Mouse (Mus musculus) lung, embryonic 16.5 days (tissue): ENCODE results near the gene Ext2. TPM values are rescaled to one million over a fixed set of nuclear protein-coding genes. Genes with fewer than 3 reads are reported as not detected.
A peak's percentile ranks its signal among the peaks of the same experiment; 100 is the strongest.

Experiments used
- ATAC-seq: fragments of 200-750 bp; cut with Nextera tagmentation; 2 replicates; pipeline ENCODE4 v1.8.0; 2017; ENCODE audit warnings: low read depth, mild to moderate bottlenecking, moderate library complexity
- H3K27ac ChIP-seq: fragments of 300-500 bp; sonication (generic); 2 replicates; pipeline ENCODE4 v1.5.1; 2014; ENCODE audit warnings: mild to moderate bottlenecking, control low read depth, low read length
- H3K27me3 ChIP-seq: fragments of 300-500 bp; sonication (generic); 2 replicates; pipeline ENCODE4 v1.6.1; 2014; ENCODE audit warnings: low read depth, low read length, mixed read lengths; ENCODE audit not compliant: control insufficient read depth, insufficient read depth
- H3K36me3 ChIP-seq: fragments of 300-500 bp; sonication (generic); 2 replicates; pipeline ENCODE4 v1.6.1; 2014; ENCODE audit warnings: low read length; ENCODE audit not compliant: control insufficient read depth, insufficient read depth
- H3K4me1 ChIP-seq: fragments of 300-500 bp; sonication (generic); replicated peaks from 2 replicates; pipeline ENCODE4 v1.6.1; 2014; ENCODE audit warnings: low read length, mixed read lengths; ENCODE audit not compliant: control insufficient read depth, insufficient read depth
- H3K4me2 ChIP-seq: fragments of 300-500 bp; sonication (generic); 2 replicates; pipeline ENCODE4 v1.6.1; 2014; ENCODE audit warnings: low read depth, low read length, control low read depth
- H3K4me3 ChIP-seq: fragments of 300-500 bp; sonication (generic); 2 replicates; pipeline ENCODE4 v1.5.1; 2014; ENCODE audit warnings: mild to moderate bottlenecking, low read length, control low read depth
- H3K9ac ChIP-seq: fragments of 300-500 bp; sonication (generic); 2 replicates; pipeline ENCODE4 v1.6.1; 2014; ENCODE audit warnings: low read length, control low read depth
- H3K9me3 ChIP-seq: fragments of 300-500 bp; sonication (generic); 2 replicates; pipeline ENCODE4 v1.6.1; 2016; ENCODE audit warnings: low read length; ENCODE audit not compliant: control insufficient read depth
- WGBS: fragments of 180-500 bp; shearing (Covaris S2); extraction: QIAGEN DNeasy Blood & Tissue Kit; methylation state at CpG from one replicate; pipeline ENCODE4 v1.1.7; 2014; 5-methylcytosine and 5-hydroxymethylcytosine counted together
- polyA plus RNA-seq: library from polyadenylated mRNA; unstranded; fragments of >200 nt; fragmentation: Nextera tagmentation; extraction: Ambion mirVana; gene quantifications from 2 replicates; pipeline ENCODE4 v1.2.1, GENCODE M21; 2015

Ext2 gene
- polyA plus RNA-seq, 1 experiment from 2014 or later: 128 TPM

- Histone ChIP-seq H3K27me3 (peaks cover 78% of the 10 kb centered on the region), H3K9ac (no peak overlapping the region), H3K9me3 (no peaks in the 10 kb centered on the region), H3K4me2 (no peak overlapping the region), H3K4me1 (peaks cover 5% of the 10 kb centered on the region), H3K27ac (no peak overlapping the region), H3K4me3 (no peak overlapping the region), H3K36me3 (no peaks in the 10 kb centered on the region)
- 5% methylated on average over 20 of the region's 20 CpGs for WGBS
- no peak for ATAC-seq
Measured at GRCm38 (mm10) chr2:93647924-93648575, 174.3 kb downstream of the Ext2 start.

- WGBS: 2% methylated on average over 44 of the region's 44 CpGs
- H3K4me1 ChIP-seq: peaks cover 11% of the 10 kb centered on the region
- peak overlapping the region; percentile 42 for H3K4me2 ChIP-seq
- no peaks in the 10 kb centered on the region for H3K9me3 ChIP-seq
- H3K27me3 ChIP-seq: peaks cover 86% of the 10 kb centered on the region
- peak overlapping the region; percentile 29 for H3K4me3 ChIP-seq
- H3K9ac ChIP-seq: no peak overlapping the region
- ATAC-seq: no peak
- H3K36me3 ChIP-seq: no peaks in the 10 kb centered on the region
- no peak overlapping the region for H3K27ac ChIP-seq
Measured at GRCm38 (mm10) chr2:93647051-93647923, 175.1 kb downstream of the Ext2 start.

GRCm38 (mm10) chr2:93645626-93646320 lies 176.6 kb downstream of the Ext2 start:
- WGBS: 20% methylated on average over 33 of the region's 33 CpGs
- Histone ChIP-seq H3K27me3 (peaks cover 93% of the 10 kb centered on the region), H3K27ac (no peak overlapping the region), H3K4me3 (peak overlapping the region; percentile 46), H3K9me3 (no peaks in the 10 kb centered on the region), H3K4me1 (peaks cover 13% of the 10 kb centered on the region), H3K9ac (peak overlapping the region; percentile 46; the same call in 1 of the 2 replicates), H3K4me2 (peak overlapping the region; percentile 52), H3K36me3 (no peaks in the 10 kb centered on the region)
- no peak for ATAC-seq

GRCm38 (mm10) chr2:93645197-93645596 lies 177.2 kb downstream of the Ext2 start:
- Histone ChIP-seq H3K9me3 (no peaks in the 10 kb centered on the region), H3K27me3 (peaks cover 93% of the 10 kb centered on the region), H3K36me3 (no peaks in the 10 kb centered on the region), H3K4me2 (no peak overlapping the region), H3K9ac (no peak overlapping the region), H3K27ac (no peak overlapping the region), H3K4me3 (no peak overlapping the region), H3K4me1 (peaks cover 13% of the 10 kb centered on the region)
- WGBS: 48% methylated on average over 10 of the region's 10 CpGs
- ATAC-seq: no peak

- Histone ChIP-seq H3K4me2 (no peak overlapping the region), H3K4me3 (no peak overlapping the region), H3K4me1 (peaks cover 13% of the 10 kb centered on the region), H3K9ac (no peak overlapping the region), H3K36me3 (no peaks in the 10 kb centered on the region), H3K9me3 (no peaks in the 10 kb centered on the region), H3K27ac (no peak overlapping the region), H3K27me3 (peaks cover 93% of the 10 kb centered on the region)
- ATAC-seq: no peak
- WGBS: 60% methylated on average over 6 of the region's 6 CpGs
Measured at GRCm38 (mm10) chr2:93644731-93645130, 177.6 kb downstream of the Ext2 start.

- Histone ChIP-seq H3K36me3 (no peaks in the 10 kb centered on the region), H3K4me1 (peaks cover 13% of the 10 kb centered on the region), H3K4me2 (no peak overlapping the region), H3K27me3 (peaks cover 93% of the 10 kb centered on the region), H3K9me3 (no peaks in the 10 kb centered on the region), H3K27ac (no peak overlapping the region), H3K9ac (no peak overlapping the region), H3K4me3 (no peak overlapping the region)
- 52% methylated on average over 4 of the region's 4 CpGs for WGBS
- no peak for ATAC-seq
Measured at GRCm38 (mm10) chr2:93644234-93644633, 178.1 kb downstream of the Ext2 start.

GRCm38 (mm10) chr2:93643403-93643780 lies 179.0 kb downstream of the Ext2 start:
- WGBS: 3% methylated on average over 28 of the region's 28 CpGs
- Histone ChIP-seq H3K9me3 (no peaks in the 10 kb centered on the region), H3K4me3 (peak overlapping the region; percentile 54), H3K27me3 (peaks cover 91% of the 10 kb centered on the region), H3K4me1 (peaks cover 13% of the 10 kb centered on the region), H3K4me2 (peak overlapping the region; percentile 89), H3K36me3 (no peaks in the 10 kb centered on the region), H3K9ac (peak overlapping the region; percentile 53), H3K27ac (no peak overlapping the region)
- ATAC-seq: no peak

DNA sequence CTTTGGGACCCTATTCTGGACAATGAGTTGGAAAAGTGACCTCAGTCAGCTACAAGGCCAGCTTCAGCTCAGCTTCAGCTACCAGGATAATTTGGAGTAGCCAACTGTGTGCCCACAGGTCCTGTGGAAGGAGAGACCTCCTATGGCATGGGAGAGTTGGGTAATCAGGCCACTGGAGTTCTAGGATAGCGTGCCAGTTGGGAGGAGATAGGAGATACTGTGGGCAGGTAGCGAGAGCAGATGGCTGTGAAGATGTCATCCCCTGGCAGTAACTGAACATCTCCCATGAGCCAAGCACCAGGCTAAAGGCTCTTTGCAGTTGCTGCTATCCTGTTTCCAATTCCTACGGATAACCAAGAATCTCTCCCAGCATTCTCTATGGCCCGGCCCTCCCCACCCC lies 187.8 kb downstream of the Ext2 start:
- ATAC-seq: no peak
- no peak overlapping the region for H3K27ac ChIP-seq
- H3K36me3 ChIP-seq: no peaks in the 10 kb centered on the region
- no peak overlapping the region for H3K9ac ChIP-seq
- H3K4me2 ChIP-seq: no peak overlapping the region
- peaks cover 16% of the 10 kb centered on the region for H3K27me3 ChIP-seq
- H3K9me3 ChIP-seq: no peaks in the 10 kb centered on the region
- H3K4me3 ChIP-seq: no peak overlapping the region
- H3K4me1 ChIP-seq: no peaks in the 10 kb centered on the region
- WGBS: 89% methylated on average over 4 of the region's 4 CpGs
